In genomic region chr6:145359470-145360430, GRCm38 (mm10) we compare ENCODE assay signal across 8 mouse cellular contexts.
DNase-seq lines count a peak whose midpoint lies in the region; ATAC-seq lines count a peak whose summit lies in the region.

No protein-coding gene starts in this region.

- no peak for ATAC-seq in embryonic facial prominence, embryonic 11.5 days (replicated peaks; ENCODE audit: insufficient number of reproducible peaks, low FRiP score, low TSS enrichment, low read depth)
- ATAC-seq in hindbrain, embryonic 15.5 days (ENCODE audit: low FRiP score, low read depth) = no peak

- H3K4me3 ChIP-seq in embryonic facial prominence, embryonic 11.5 days (ENCODE audit: low read depth, low read length) = no peak overlapping the region
- H3K4me3 ChIP-seq in hindbrain, embryonic 15.5 days = no peak overlapping the region
- H3K4me3 ChIP-seq in limb, embryonic 10.5 days = no peak overlapping the region

- no peaks in the 10 kb centered on the region for H3K36me3 ChIP-seq in embryonic facial prominence, embryonic 11.5 days (replicated peaks; ENCODE audit: control insufficient read depth, insufficient read depth, low read depth, low read length)
- no peaks in the 10 kb centered on the region for H3K36me3 ChIP-seq in hindbrain, embryonic 15.5 days
- H3K36me3 ChIP-seq in limb, embryonic 10.5 days = no peaks in the 10 kb centered on the region

- no peaks in the 10 kb centered on the region for H3K9me3 ChIP-seq in embryonic facial prominence, embryonic 11.5 days (replicated peaks; ENCODE audit: control insufficient read depth, low read length)
- no peaks in the 10 kb centered on the region for H3K9me3 ChIP-seq in hindbrain, embryonic 15.5 days
- 0 out of 2 replicates have a peak, but pooled peaks cover 2% of the 10 kb centered on the region for H3K9me3 ChIP-seq in limb, embryonic 10.5 days (replicated peaks)

- no peak overlapping the region for H3K4me2 ChIP-seq in embryonic facial prominence, embryonic 11.5 days (ENCODE audit: low read depth, low read length)
- peak overlapping the region; percentile 27; the same call in 1 of the 2 replicates for H3K4me2 ChIP-seq in hindbrain, embryonic 15.5 days

- no peaks in the 10 kb centered on the region for H3K4me1 ChIP-seq in embryonic facial prominence, embryonic 11.5 days (ENCODE audit: control insufficient read depth, insufficient read depth, low read length)
- no peaks in the 10 kb centered on the region; the same call in 1 of the 2 replicates for H3K4me1 ChIP-seq in hindbrain, embryonic 15.5 days (replicated peaks)
- H3K4me1 ChIP-seq in limb, embryonic 10.5 days = peaks cover 51% of the 10 kb centered on the region

- peak; percentile 53 to 77 for DNase-seq in left cerebral cortex, adult 18-20 months (ENCODE audit: low spot score in 2 of 2)
- no peak for DNase-seq in left cerebral cortex, adult 11 months (ENCODE audit: low spot score)
- DNase-seq in ZHBTc4 (ENCODE audit: low read depth, low spot score) = peak; percentile 71
- DNase-seq in embryonic facial prominence, embryonic 11.5 days (ENCODE audit: low spot score) = peak; percentile 86
- DNase-seq in limb, embryonic 10.5 days (ENCODE audit: low spot score) = peak; percentile 65
- peak; percentile 33 to 60 for DNase-seq in natural killer cell, adult 2 months (ENCODE audit: low spot score in 2 of 2)
- DNase-seq in thymus, postnatal 0 days (ENCODE audit: low spot score) = peak; percentile 75

- 45% methylated on average over 26 of the region's 26 CpGs for WGBS in embryonic facial prominence, embryonic 11.5 days
- WGBS in hindbrain, embryonic 15.5 days = 44% methylated on average over 26 of the region's 26 CpGs
- WGBS in limb, embryonic 10.5 days = 52% methylated on average over 26 of the region's 26 CpGs

- no peak overlapping the region for H3K27ac ChIP-seq in embryonic facial prominence, embryonic 11.5 days (replicated peaks; ENCODE audit: low read depth, low read length)
- H3K27ac ChIP-seq in hindbrain, embryonic 15.5 days (replicated peaks) = no peak overlapping the region
- peak overlapping the region; percentile 76 for H3K27ac ChIP-seq in limb, embryonic 10.5 days

- no peak overlapping the region for H3K9ac ChIP-seq in embryonic facial prominence, embryonic 11.5 days (replicated peaks; ENCODE audit: low read length)
- H3K9ac ChIP-seq in hindbrain, embryonic 15.5 days = 0 out of 2 replicates have a peak overlapping the region, but pooled peaks have one; percentile 17

- H3K27me3 ChIP-seq in embryonic facial prominence, embryonic 11.5 days (ENCODE audit: control insufficient read depth, insufficient read depth, low read length) = no peaks in the 10 kb centered on the region
- H3K27me3 ChIP-seq in hindbrain, embryonic 15.5 days = no peaks in the 10 kb centered on the region
- H3K27me3 ChIP-seq in limb, embryonic 10.5 days (ENCODE audit: low read depth, poor library complexity, severe bottlenecking) = no peaks in the 10 kb centered on the region
